Mouse (Mus musculus): ENCODE measurements at regions not wholly inside any gene's neighbourhood (a gene's known extent, or its start where the extent isn't known, plus 50 kb on each side); places are given as distances from the start of the nearest gene placed in this dataset.

DNA sequence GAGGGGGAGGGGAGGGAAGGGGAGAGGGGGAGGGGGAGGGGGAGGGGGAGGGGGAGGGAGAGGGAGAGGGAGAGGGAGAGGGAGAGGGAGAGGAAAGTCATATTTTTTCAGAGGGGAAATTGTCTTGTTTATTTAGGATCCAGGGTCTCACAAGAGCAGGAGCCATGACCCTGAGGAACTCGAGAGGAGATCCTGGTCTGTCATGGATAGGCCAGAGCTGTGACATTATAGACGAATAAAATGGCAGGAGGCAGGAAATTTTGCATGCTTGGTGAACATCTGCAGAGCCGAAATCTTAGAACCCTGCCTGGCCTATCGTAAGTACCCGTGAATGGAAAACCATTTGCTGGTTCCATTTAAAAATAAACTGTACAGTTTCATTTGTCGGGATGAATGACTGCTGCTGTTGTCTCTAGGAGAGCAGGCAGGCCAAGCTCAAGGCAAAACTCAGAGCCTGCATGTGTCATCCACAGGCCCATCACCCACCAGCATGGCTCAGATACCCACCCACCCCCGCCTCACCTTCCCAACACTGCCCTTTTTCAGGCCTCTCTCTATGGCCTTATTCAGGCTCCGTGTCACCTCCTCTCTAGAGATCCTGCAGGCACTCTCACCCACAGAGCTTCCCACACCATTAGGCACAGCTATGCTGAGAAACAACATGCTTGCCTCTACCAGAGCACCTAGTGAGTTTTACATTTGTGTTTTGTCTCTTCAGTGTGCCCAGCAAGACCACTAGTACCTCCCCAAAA is 184.7 kb downstream of the Lmo4 start:
- no peak for TF ChIP-seq CTCF (IDR thresholded peaks at IDR 0.05; ENCODE audit: low read depth)
- no peak for TF ChIP-seq EP300 (IDR thresholded peaks at IDR 0.05; ENCODE audit: low read depth)

Measured in liver, postnatal 0 days (tissue).